Mouse (Mus musculus) activated CD4-positive, CD25-positive, alpha-beta regulatory T cell, adult 4 months (primary cell): ENCODE data around the gene Cmss1. TPM values are rescaled to one million over a fixed set of nuclear protein-coding genes. Genes with fewer than 3 reads are reported as not detected.

Experiments
- ATAC-seq: one replicate; pipeline ENCODE4 v1.8.0; 2017
- polyA plus RNA-seq, 2 experiments: library from polyadenylated mRNA; unstranded; fragments of 100-300 nt; shearing (Covaris generic); gene quantifications; one replicate each; pipeline ENCODE4 v1.2.1; 2017

Cmss1 gene
- polyA plus RNA-seq, 2 experiments from 2014 or later: 25.5 to 33.1 TPM

- ATAC-seq: no peak
Observed at GRCm38 (mm10) chr16:57281417-57281816, 325.2 kb downstream of the Cmss1 start.

- ATAC-seq: no peak
Observed at GRCm38 (mm10) chr16:57280221-57281217, 326.1 kb downstream of the Cmss1 start.

- no peak for ATAC-seq
Observed at GRCm38 (mm10) chr16:57278976-57279626, 327.6 kb downstream of the Cmss1 start.

GRCm38 (mm10) chr16:57269751-57270150 lies 336.9 kb downstream of the Cmss1 start:
- no peak for ATAC-seq

GRCm38 (mm10) chr16:57268058-57268841 lies 338.4 kb downstream of the Cmss1 start:
- no peak for ATAC-seq

GRCm38 (mm10) chr16:57267068-57267467 lies 339.6 kb downstream of the Cmss1 start:
- no peak for ATAC-seq

GRCm38 (mm10) chr16:57260152-57260551 lies 346.5 kb downstream of the Cmss1 start:
- no peak for ATAC-seq

GRCm38 (mm10) chr16:57259356-57260083 lies 347.1 kb downstream of the Cmss1 start:
- no peak for ATAC-seq

Other genes starting within 250 kb of the Cmss1 start
- gene Col8a1, start 147.9 kb upstream of the Cmss1 start, polyA plus RNA-seq: under 1 TPM in 1 of 2 experiments, not detected in 1; 0.08 TPM